Mouse (Mus musculus) embryonic facial prominence, embryonic 15.5 days (tissue): ENCODE data around the gene Fam126a. TPM values are rescaled to one million over a fixed set of nuclear protein-coding genes. Genes with fewer than 3 reads are reported as not detected.
A peak's percentile ranks its signal among the peaks of the same experiment; 100 is the strongest.

Experiments
- ATAC-seq: fragments of 200-750 bp; cut with Nextera tagmentation; 2 replicates; pipeline ENCODE4 v1.8.0; 2017; ENCODE audit warnings: low read depth, moderate TSS enrichment; ENCODE audit not compliant: insufficient number of reproducible peaks, low FRiP score, low TSS enrichment
- H3K27ac ChIP-seq: fragments of 300-500 bp; sonication (generic); replicated peaks from 2 replicates; pipeline ENCODE4 v1.5.1; 2015; ENCODE audit warnings: mild to moderate bottlenecking, inconsistent platforms
- H3K27me3 ChIP-seq: fragments of 300-500 bp; sonication (generic); 2 replicates; pipeline ENCODE4 v1.6.1; 2015; ENCODE audit warnings: inconsistent platforms
- H3K36me3 ChIP-seq: fragments of 300-500 bp; sonication (generic); 2 replicates; pipeline ENCODE4 v1.6.1; 2015; ENCODE audit warnings: mild to moderate bottlenecking, inconsistent platforms
- H3K4me1 ChIP-seq: fragments of 300-500 bp; sonication (generic); 2 replicates; pipeline ENCODE4 v1.6.1; 2015; ENCODE audit warnings: inconsistent platforms
- H3K4me2 ChIP-seq: fragments of 300-500 bp; sonication (generic); replicated peaks from 2 replicates; pipeline ENCODE4 v1.6.1; 2015; ENCODE audit warnings: mild to moderate bottlenecking, inconsistent platforms
- H3K4me3 ChIP-seq: fragments of 300-500 bp; sonication (generic); replicated peaks from 2 replicates; pipeline ENCODE4 v1.5.1; 2015; ENCODE audit warnings: mild to moderate bottlenecking, inconsistent platforms
- H3K9ac ChIP-seq: fragments of 300-500 bp; sonication (generic); 2 replicates; pipeline ENCODE4 v1.6.1; 2015; ENCODE audit warnings: inconsistent platforms
- H3K9me3 ChIP-seq: fragments of 300-500 bp; sonication (generic); replicated peaks from 2 replicates; pipeline ENCODE4 v1.6.1; 2016; ENCODE audit warnings: inconsistent platforms
- WGBS: fragments of 180-500 bp; shearing (Covaris S2); methylation state at CpG from one replicate; pipeline ENCODE4 v1.1.7; 2015; 5-methylcytosine and 5-hydroxymethylcytosine counted together
- polyA plus RNA-seq: library from polyadenylated mRNA; unstranded; fragments of >200 nt; fragmentation: Nextera tagmentation; extraction: Ambion mirVana; gene quantifications from 2 replicates; pipeline ENCODE4 v1.2.1, GENCODE M21; 2015

Gene Fam126a
- polyA plus RNA-seq, 1 experiment from 2014 or later = 25.4 TPM

- Histone ChIP-seq H3K4me1 (peaks cover 10% of the 10 kb centered on the region; the same call in 1 of the 2 replicates), H3K9me3 (peaks cover 5% of the 10 kb centered on the region; the same call in 1 of the 2 replicates), H3K27me3 (no peaks in the 10 kb centered on the region), H3K27ac (no peak overlapping the region), H3K36me3 (no peaks in the 10 kb centered on the region), H3K4me2 (no peak overlapping the region), H3K9ac (no peak overlapping the region), H3K4me3 (no peak overlapping the region)
- whole genome bisulfite sequencing = 88% methylated on average over 3 of the region's 3 CpGs
- ATAC-seq = no peak
Observed at GRCm38 (mm10) chr5:24054382-24054781, 23.9 kb upstream of the Fam126a start.

- no peak for ATAC-seq
Observed at GRCm38 (mm10) chr5:24053245-24054190, 23.0 kb upstream of the Fam126a start.

DNA sequence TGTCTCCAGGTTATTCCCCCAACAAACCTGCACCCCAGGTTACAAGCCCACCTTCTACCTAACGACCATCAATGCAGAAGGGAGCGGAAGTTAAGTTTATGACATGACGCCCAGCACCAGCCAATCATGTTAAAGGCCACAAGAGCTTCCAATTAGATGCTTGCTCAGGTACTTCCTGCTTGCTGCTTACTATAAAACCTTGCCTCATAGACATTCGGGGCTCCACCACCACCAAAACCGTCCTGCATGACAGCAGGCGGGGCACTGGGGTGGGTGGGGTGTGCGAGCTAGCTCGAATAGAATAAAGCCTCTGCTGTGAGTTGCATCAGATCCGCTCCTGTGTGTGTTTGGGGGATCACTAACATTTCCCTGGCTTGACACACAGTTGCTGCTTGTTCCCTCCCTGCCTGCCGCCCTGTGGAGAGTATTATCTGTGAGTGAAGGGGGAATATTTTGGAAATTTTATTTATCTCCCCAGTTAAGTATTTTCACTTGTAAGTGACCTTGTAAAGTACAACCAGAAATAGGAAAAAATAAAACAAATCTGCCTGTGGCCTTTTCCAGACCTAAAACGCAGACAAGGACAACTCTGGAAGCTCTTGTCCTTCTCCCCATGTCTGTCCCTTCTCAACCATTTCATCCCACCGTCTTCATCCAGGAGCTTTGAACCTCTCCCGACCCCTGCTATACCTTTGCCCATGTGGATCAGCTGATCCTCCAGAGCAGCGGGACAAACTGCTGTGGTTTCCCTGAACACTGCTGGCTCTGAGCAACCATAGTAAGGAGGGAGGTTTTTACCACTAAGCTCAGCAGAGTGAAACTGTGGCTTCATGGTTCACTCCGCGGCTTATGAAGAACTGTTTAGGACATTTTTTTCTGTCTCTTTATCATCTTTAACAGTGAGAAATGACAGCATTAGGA, 21.5 kb upstream of the Fam126a start:
- Histone ChIP-seq H3K27me3 (no peaks in the 10 kb centered on the region), H3K36me3 (no peaks in the 10 kb centered on the region), H3K27ac (no peak overlapping the region), H3K4me2 (no peak overlapping the region), H3K4me1 (peaks cover 13% of the 10 kb centered on the region; the same call in 1 of the 2 replicates), H3K9me3 (peaks cover 5% of the 10 kb centered on the region; the same call in 1 of the 2 replicates), H3K4me3 (no peak overlapping the region), H3K9ac (no peak overlapping the region)
- WGBS = 54% methylated on average over 16 of the region's 16 CpGs
- ATAC-seq = no peak

More at GRCm38 (mm10) chr5:24053245-24054190, 23.0 kb upstream of the Fam126a start:
- H3K4me2 ChIP-seq = no peak overlapping the region
- H3K27ac ChIP-seq = no peak overlapping the region
- no peaks in the 10 kb centered on the region for H3K27me3 ChIP-seq
- H3K4me1 ChIP-seq = peaks cover 10% of the 10 kb centered on the region; the same call in 1 of the 2 replicates
- H3K9me3 ChIP-seq = peaks cover 5% of the 10 kb centered on the region; the same call in 1 of the 2 replicates
- H3K4me3 ChIP-seq = no peak overlapping the region
- no peaks in the 10 kb centered on the region for H3K36me3 ChIP-seq
- no peak overlapping the region for H3K9ac ChIP-seq
- 33% methylated on average over 9 of the region's 9 CpGs for WGBS

- H3K9me3 ChIP-seq = no peaks in the 10 kb centered on the region
- no peak overlapping the region for H3K4me2 ChIP-seq
- peaks cover 15% of the 10 kb centered on the region; the same call in 1 of the 2 replicates for H3K4me1 ChIP-seq
- no peaks in the 10 kb centered on the region for H3K36me3 ChIP-seq
- no peaks in the 10 kb centered on the region for H3K27me3 ChIP-seq
- ATAC-seq = no peak
- H3K9ac ChIP-seq = no peak overlapping the region
- no peak overlapping the region for H3K4me3 ChIP-seq
- WGBS = 47% methylated on average over 1 of the region's 1 CpGs
- H3K27ac ChIP-seq = no peak overlapping the region; the same call in 1 of the 2 replicates
Observed at GRCm38 (mm10) chr5:24047821-24048220, 17.3 kb upstream of the Fam126a start.

- H3K36me3 ChIP-seq = no peaks in the 10 kb centered on the region
- no peaks in the 10 kb centered on the region for H3K9me3 ChIP-seq
- H3K4me1 ChIP-seq = peaks cover 15% of the 10 kb centered on the region; the same call in 1 of the 2 replicates
- no peak overlapping the region for H3K4me2 ChIP-seq
- 85% methylated on average over 7 of the region's 7 CpGs for WGBS
- no peak overlapping the region for H3K4me3 ChIP-seq
- H3K27ac ChIP-seq = peak overlapping the region; percentile 73; the same call in 1 of the 2 replicates
- no peak for ATAC-seq
- H3K9ac ChIP-seq = no peak overlapping the region
- H3K27me3 ChIP-seq = no peaks in the 10 kb centered on the region
Observed at GRCm38 (mm10) chr5:24047001-24047400, 16.5 kb upstream of the Fam126a start.

GRCm38 (mm10) chr5:24045998-24046631, 15.6 kb upstream of the Fam126a start:
- Histone ChIP-seq H3K4me2 (peak overlapping the region; percentile 15; the same call in 1 of the 2 replicates), H3K9ac (no peak overlapping the region), H3K36me3 (no peaks in the 10 kb centered on the region), H3K4me1 (peaks cover 15% of the 10 kb centered on the region; the same call in 1 of the 2 replicates), H3K27me3 (no peaks in the 10 kb centered on the region), H3K4me3 (no peak overlapping the region), H3K9me3 (no peaks in the 10 kb centered on the region), H3K27ac (peak overlapping the region; percentile 73)
- peak; percentile 73 for ATAC-seq
- WGBS = 24% methylated on average over 4 of the region's 4 CpGs

- Histone ChIP-seq H3K4me3 (no peak overlapping the region), H3K27ac (no peak overlapping the region), H3K9ac (no peak overlapping the region), H3K36me3 (no peaks in the 10 kb centered on the region), H3K4me2 (no peak overlapping the region), H3K4me1 (peaks cover 15% of the 10 kb centered on the region; the same call in 1 of the 2 replicates), H3K9me3 (no peaks in the 10 kb centered on the region), H3K27me3 (no peaks in the 10 kb centered on the region)
- ATAC-seq = no peak
- WGBS = 41% methylated on average over 1 of the region's 1 CpGs
Observed at GRCm38 (mm10) chr5:24044387-24044786, 13.9 kb upstream of the Fam126a start.

- Histone ChIP-seq H3K36me3 (no peaks in the 10 kb centered on the region), H3K27me3 (no peaks in the 10 kb centered on the region), H3K4me1 (peaks cover 19% of the 10 kb centered on the region), H3K4me3 (no peak overlapping the region), H3K27ac (no peak overlapping the region), H3K4me2 (no peak overlapping the region), H3K9ac (no peak overlapping the region), H3K9me3 (no peaks in the 10 kb centered on the region)
- WGBS = 94% methylated on average over 2 of the region's 2 CpGs
- no peak; the same call in 1 of the 2 replicates for ATAC-seq
Observed at GRCm38 (mm10) chr5:24043367-24043766, 12.9 kb upstream of the Fam126a start.

DNA sequence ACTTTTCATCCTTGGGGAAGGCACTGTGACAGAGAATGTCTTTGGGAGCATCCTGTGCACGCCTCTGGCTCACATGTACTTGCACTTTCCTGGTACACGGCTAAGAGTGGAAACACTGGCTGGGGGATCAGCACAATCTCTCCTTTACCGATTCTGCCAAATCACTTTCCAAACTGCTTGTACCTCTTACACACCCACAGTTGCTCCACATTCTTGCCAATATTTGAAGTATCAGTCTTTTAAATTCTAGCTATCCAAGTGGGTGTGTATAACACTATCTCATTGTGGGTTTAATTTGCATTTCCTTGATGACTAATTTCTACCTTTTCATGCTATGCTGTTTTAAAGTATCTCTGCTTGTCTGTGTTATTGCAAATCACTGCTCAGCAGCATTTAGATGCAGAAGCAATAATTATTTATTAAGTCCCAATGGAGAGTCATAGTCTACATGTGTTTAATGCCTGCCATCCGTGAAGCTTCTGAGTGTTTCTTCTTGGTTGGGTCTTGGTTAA, 10.9 kb upstream of the Fam126a start:
- Histone ChIP-seq H3K27me3 (no peaks in the 10 kb centered on the region), H3K9ac (no peak overlapping the region), H3K27ac (no peak overlapping the region), H3K36me3 (no peaks in the 10 kb centered on the region), H3K4me2 (no peak overlapping the region), H3K4me3 (no peak overlapping the region), H3K4me1 (peaks cover 12% of the 10 kb centered on the region), H3K9me3 (no peaks in the 10 kb centered on the region)
- ATAC-seq = no peak
- 86% methylated on average over 4 of the region's 4 CpGs for WGBS

- H3K4me3 ChIP-seq = no peak overlapping the region
- H3K27ac ChIP-seq = no peak overlapping the region
- no peaks in the 10 kb centered on the region for H3K27me3 ChIP-seq
- no peaks in the 10 kb centered on the region for H3K36me3 ChIP-seq
- H3K4me2 ChIP-seq = no peak overlapping the region
- H3K9me3 ChIP-seq = no peaks in the 10 kb centered on the region
- H3K9ac ChIP-seq = no peak overlapping the region
- no peak for ATAC-seq
- H3K4me1 ChIP-seq = peaks cover 8% of the 10 kb centered on the region; the same call in 1 of the 2 replicates
Observed at GRCm38 (mm10) chr5:24040601-24041000, 10.1 kb upstream of the Fam126a start.
